Mouse (Mus musculus): ENCODE results near the gene Usp30. TPM values are rescaled to one million over a fixed set of nuclear protein-coding genes. Genes with fewer than 3 reads are reported as not detected.

Usp30 gene
- total RNA-seq, 2 experiments from 2014 or later: 31.3 to 34.7 TPM

- DNase-seq (ENCODE audit: low spot score in 2 of 2): no peak
Measured at GRCm38 (mm10) chr5:114126499-114127244, 61.4 kb downstream of the Usp30 start.

- DNase-seq (ENCODE audit: low spot score in 2 of 2): peak; percentile 71 to 73
Measured at GRCm38 (mm10) chr5:114127374-114128349, 62.4 kb downstream of the Usp30 start, which contains the start of gene Alkbh2. TSS of gene Alkbh2 (minus strand) at chr5:114128218.

- no peak for DNase-seq (ENCODE audit: low spot score in 2 of 2)
Measured at GRCm38 (mm10) chr5:114129550-114130210, 64.4 kb downstream of the Usp30 start.

- peak in 1 of 2 experiments; percentile 30 for DNase-seq (ENCODE audit: low spot score in 2 of 2)
Measured at GRCm38 (mm10) chr5:114130211-114130605, 64.9 kb downstream of the Usp30 start, which contains the start of gene Ung. TSS of gene Ung (plus strand) at chr5:114130386.

GRCm38 (mm10) chr5:114130698-114131520, 65.6 kb downstream of the Usp30 start:
- peak; percentile 93 to 95 for DNase-seq (ENCODE audit: low spot score in 2 of 2)

- peak in 1 of 2 experiments; percentile 20 for DNase-seq (ENCODE audit: low spot score in 2 of 2)
Measured at GRCm38 (mm10) chr5:114131521-114131840, 66.2 kb downstream of the Usp30 start.

DNA sequence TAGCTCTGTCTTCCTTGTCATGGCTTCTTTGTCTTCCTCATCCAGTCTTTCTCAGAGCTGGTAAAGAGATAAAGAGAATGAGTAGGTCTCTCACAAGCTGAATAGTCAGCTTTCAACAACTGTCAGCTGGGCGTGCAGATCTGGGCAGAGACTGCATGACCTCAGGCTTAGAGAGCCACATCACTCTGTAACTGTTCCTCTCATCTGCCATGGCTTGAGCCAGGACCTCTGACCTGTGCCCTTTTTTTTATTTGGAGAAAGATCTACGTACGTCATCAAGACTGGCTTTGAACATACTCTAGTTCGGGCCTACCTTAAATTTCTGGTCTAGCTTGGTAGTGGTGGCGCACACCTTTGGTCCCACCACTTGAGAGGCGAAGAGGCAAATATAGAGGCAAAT, 67.6 kb downstream of the Usp30 start:
- DNase-seq (ENCODE audit: low spot score in 2 of 2): no peak

- peak; percentile 35 to 47 for DNase-seq (ENCODE audit: low spot score in 2 of 2)
Measured at GRCm38 (mm10) chr5:114134091-114134534, 68.9 kb downstream of the Usp30 start.

GRCm38 (mm10) chr5:114135516-114135915, 70.3 kb downstream of the Usp30 start:
- no peak for DNase-seq (ENCODE audit: low spot score in 2 of 2)

DNA sequence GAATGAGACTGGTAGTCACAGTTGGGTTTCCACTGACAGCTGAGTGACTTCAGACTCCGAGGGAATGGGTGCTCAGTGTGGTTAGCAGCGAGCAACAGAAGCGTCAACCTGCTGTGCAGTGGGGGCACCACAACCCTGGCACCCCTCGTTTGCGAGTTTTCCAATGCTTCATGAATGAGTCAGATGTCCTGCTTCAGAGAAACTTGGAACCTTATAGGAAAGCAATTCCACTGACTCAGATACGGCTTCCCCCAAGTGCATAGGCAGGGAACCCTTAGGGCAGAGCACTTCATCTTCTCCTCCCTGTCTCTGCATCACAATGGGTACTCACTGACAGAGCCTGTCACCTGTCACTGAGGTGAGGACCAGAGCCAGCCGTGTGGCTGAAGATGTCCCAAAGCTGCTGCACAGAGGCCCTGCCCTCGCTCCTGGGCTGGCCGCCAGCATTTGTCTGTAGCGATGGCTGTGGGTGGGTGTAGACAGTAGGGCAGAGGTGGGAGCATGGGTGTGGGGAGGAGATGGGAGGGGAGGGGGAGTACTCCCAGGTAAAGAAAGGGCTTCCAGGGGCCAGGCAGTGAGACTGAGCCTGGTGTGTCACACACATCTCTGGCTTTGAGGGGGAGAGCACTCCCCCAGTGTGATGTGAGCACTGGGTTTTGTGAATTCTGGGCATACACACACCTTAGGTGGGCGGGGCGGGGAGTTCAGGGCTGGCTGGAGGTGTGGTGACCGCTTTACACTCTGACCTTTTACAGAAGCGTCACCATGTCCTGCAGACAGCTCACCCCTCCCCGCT, 72.4 kb downstream of the Usp30 start:
- DNase-seq (ENCODE audit: low spot score in 2 of 2): no peak

DNA sequence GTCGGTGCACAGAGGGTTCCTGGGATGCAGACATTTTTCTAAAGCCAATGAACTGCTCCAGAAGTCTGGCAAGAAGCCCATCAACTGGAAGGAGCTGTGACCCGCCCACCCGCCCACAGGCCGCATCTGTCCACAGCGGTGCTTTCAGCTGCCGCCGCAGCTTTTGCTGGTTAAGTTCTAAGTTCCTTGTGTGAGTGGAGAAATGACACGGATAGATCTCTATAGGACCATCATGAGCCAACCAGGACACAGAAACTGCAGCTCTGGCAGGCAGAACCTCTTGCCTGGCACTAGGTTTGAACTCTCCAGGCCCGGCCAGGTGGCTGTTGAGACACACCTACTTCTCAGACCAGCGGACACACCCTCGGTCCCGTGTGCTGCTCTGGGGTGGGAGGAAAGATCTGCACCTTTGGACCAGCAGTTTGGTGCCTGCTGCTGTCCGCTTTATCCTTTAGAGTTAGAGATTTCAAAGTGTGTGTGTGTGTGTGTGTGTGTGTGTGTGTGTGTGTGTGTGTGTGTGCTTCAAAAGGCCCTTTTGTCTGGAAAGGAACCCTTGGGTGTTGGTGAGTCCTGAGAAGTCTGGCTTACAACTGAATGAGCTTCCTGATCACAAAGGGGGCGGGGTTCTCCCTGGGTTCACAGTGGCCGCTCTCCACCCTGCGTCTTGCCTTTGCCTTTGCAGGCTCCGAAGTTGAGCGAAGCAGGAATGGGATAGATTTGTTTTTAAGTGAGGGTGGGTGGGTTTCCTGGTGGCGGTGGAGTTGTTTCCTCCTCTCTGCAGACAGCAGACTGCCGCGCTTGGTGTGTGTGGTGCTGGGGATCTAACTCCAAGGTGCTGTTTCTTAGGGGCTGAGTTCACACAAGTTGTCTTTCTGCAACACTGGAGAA, 73.3 kb downstream of the Usp30 start:
- DNase-seq (ENCODE audit: low spot score in 2 of 2): no peak

DNA sequence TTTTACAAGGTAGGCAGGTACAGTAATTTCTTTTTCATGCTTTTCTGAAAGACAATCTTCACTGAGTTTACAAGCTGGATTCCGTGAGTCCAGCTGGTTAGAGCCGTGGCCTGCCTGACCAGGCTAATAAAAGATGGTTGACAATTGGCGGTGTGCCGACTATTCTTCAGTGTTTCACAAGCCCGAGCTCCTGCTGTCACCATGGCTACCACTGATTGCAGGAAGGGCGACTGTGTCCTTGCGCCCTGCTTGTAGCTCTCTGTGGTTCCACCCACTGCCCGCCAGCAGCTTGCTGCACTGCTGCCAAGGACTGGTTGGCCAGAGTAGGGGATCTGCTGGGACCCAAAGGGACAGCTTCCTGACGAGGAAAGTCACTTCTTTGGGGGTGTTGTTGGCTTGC, 73.9 kb downstream of the Usp30 start:
- DNase-seq (ENCODE audit: low spot score in 2 of 2): peak; percentile 62 to 85

- no peak for DNase-seq (ENCODE audit: low spot score in 2 of 2)
Measured at GRCm38 (mm10) chr5:114146028-114146888, 81.0 kb downstream of the Usp30 start, which contains the start of gene Acacb. TSS of gene Acacb (plus strand) at chr5:114146535.

GRCm38 (mm10) chr5:114147043-114147972, 82.0 kb downstream of the Usp30 start:
- no peak for DNase-seq (ENCODE audit: low spot score in 2 of 2)

DNA sequence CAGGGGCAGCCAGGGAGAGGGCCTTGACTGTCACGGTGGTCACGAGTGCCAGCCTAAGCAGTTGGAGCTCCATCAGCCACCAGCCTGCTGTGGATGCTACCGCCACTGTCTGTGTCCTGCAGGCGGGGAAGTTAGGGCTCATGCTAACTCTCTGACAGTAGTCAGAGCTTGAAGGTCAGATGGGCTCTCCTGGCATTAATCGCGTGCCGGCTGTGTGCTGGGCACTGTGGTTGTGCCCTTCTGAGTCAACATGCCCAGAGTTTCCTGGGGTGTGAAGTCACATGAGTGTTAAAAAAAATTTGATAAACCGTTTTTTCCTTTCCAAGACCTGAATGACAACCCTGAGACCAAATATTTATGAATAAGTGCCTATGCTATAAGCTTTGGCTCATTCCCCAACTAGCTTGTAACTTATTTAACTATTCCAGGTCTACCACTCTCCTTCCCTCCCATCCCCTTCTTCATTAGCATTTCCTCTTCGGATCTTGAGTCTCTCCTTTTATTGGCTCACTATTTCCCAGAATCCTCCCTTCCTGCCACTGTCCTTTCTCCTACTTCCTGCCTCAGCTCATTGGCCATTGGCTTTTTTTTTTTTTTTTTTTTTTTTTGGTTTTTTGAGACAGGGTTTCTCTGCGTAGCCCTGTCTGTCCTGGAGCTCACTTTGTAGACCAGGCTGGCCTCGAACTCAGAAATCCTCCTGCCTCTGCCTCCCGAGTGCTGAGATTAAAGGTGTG, 87.3 kb downstream of the Usp30 start:
- DNase-seq (ENCODE audit: low spot score in 2 of 2): no peak

- DNase-seq (ENCODE audit: low spot score in 2 of 2): no peak
Measured at GRCm38 (mm10) chr5:114153490-114153889, 88.2 kb downstream of the Usp30 start.

Measured in layer of hippocampus, postnatal 14 days (tissue).